Mouse (Mus musculus): ENCODE measurements around the gene Abcb4.

DNA sequence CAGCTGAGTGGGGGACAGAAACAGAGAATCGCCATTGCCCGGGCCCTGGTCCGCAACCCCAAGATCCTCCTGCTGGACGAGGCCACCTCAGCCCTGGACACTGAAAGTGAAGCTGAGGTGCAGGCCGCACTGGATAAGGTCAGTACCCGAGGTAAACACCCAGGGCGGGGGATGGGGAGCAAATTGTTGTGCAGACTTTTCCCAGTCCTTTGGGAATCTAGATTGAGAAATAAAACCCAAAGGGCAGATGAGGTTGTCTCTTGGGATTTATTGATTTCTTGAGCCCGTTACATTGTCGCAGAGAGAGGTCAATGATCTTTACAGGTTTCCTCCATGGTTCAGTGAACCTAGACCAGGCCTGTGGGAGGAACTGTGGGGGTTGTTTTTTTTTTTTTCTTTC lies 34.9 kb downstream of the Abcb4 start:
- TF ChIP-seq CTCF (IDR thresholded peaks at IDR 0.05; ENCODE audit: low read depth), result no peak
- TF ChIP-seq EP300 (IDR thresholded peaks at IDR 0.05; ENCODE audit: low read depth), result no peak
